Mouse (Mus musculus): ENCODE measurements around the gene Casp9. TPM values are rescaled to one million over a fixed set of nuclear protein-coding genes. Genes with fewer than 3 reads are reported as not detected.

The Casp9 gene
- polyA plus RNA-seq, 1 experiment from 2014 or later, result 25.5 TPM

DNA sequence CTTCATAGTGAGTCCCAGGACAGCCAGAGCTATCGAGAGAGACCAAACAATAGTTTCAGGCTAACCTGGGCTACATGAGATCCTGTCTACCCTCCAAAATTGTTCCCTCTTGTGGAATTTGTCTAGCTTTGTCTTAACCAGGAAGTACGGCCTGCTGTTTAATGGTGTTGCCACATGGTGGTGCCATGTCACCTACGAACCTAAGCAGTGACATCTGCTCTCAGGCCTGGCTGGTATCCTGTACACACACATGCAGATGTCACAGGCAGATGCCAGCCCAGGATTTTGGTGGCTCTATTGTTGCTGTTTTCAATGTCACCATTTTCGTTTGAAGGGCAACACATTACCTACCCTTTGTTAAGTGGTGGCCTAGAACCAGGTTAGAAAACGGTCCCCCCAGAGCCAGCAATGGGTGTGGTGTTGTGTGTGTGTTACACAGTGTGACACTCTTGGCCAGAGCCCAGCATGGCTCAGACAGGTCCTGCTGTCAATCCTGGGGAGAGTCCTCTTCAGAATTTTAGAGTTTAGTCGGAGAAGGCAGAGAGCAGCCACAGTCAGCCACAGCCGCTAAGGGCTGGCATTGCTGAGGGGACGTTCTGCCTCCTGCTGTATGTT is 16.5 kb downstream of the Casp9 start:
- Histone ChIP-seq H3K4me1 (replicated peaks) (no peaks in the 10 kb centered on the region), H3K27me3 (ENCODE audit: insufficient read depth, poor library complexity, severe bottlenecking) (no peaks in the 10 kb centered on the region), H3K4me3 (no peak overlapping the region), H3K36me3 (peaks cover 99% of the 10 kb centered on the region), H3K9me3 (no peaks in the 10 kb centered on the region), H3K27ac (no peak overlapping the region)
- WGBS, result 80% methylated on average over 8 of the region's 8 CpGs
- peak; percentile 49 for DNase-seq (ENCODE audit: low spot score)

DNA sequence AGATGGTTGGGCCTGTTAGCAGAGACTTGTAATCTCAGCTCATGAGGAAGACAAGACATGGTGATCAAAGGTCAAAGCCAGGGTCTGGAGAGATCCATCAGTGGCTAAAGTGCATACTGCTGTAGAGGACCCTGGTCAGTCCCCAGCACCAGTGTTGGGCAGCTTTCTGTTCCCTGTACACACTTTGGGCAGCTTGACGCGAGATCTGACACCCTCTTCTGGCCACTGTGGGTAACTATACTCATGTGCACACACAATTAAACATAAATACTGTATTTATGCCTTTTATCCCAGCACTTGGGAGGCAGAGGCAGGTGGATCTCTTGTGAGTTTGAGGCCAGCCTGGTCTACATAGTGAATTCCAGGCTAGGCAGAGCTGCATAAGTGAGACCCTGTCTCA is 17.6 kb downstream of the Casp9 start:
- no peaks in the 10 kb centered on the region for H3K9me3 ChIP-seq
- WGBS, result 92% methylated on average over 2 of the region's 2 CpGs
- no peaks in the 10 kb centered on the region for H3K27me3 ChIP-seq (ENCODE audit: insufficient read depth, poor library complexity, severe bottlenecking)
- peaks cover 98% of the 10 kb centered on the region for H3K36me3 ChIP-seq
- 0 out of 2 replicates have a peak, but pooled peaks cover 2% of the 10 kb centered on the region for H3K4me1 ChIP-seq (replicated peaks)
- DNase-seq (ENCODE audit: low spot score), result no peak
- no peak overlapping the region for H3K4me3 ChIP-seq
- no peak overlapping the region for H3K27ac ChIP-seq

DNA sequence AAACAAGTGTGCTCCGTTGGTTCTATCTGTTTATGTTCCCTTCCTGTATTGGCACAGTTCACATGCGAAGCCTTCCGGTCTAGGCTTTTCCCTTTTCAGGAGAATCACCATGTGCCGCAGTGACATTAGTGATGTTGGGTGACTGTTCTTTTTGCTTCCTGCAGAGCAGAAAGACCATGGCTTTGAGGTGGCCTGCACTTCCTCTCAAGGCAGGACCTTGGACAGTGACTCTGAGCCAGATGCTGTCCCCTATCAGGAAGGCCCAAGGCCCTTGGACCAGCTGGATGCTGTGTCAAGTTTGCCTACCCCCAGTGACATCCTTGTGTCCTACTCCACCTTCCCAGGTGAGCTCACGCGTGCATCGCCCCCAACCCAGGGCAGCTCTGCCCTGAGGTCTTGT is 18.0 kb downstream of the Casp9 start:
- WGBS, result 97% methylated on average over 7 of the region's 7 CpGs
- no peaks in the 10 kb centered on the region for H3K9me3 ChIP-seq
- peaks cover 96% of the 10 kb centered on the region for H3K36me3 ChIP-seq
- no peak for DNase-seq (ENCODE audit: low spot score)
- no peaks in the 10 kb centered on the region for H3K27me3 ChIP-seq (ENCODE audit: insufficient read depth, poor library complexity, severe bottlenecking)
- no peak overlapping the region for H3K4me3 ChIP-seq
- H3K27ac ChIP-seq, result no peak overlapping the region
- 0 out of 2 replicates have a peak, but pooled peaks cover 5% of the 10 kb centered on the region for H3K4me1 ChIP-seq (replicated peaks)

DNA sequence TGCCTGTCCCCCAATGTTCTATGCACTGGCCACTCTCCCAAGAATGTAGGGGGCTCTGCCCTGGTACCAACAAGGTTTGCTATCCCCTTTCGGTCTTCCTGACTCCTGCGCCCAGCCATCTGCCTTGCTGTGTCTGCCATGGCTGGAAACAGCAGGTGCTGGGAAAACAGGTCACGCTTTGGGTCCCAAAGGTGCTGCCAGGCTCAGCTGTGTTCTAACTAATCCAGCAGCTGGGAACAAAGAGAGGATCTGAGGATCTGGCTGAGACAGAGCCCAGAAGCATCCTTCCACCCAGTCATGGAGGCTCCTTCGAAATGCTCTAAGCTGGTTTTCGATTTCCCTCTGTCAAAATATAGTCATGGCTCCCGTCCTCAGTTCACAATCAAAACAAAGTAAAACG is 22.9 kb downstream of the Casp9 start:
- H3K36me3 ChIP-seq, result peaks cover 49% of the 10 kb centered on the region
- H3K4me3 ChIP-seq, result no peak overlapping the region
- DNase-seq (ENCODE audit: low spot score), result no peak
- H3K9me3 ChIP-seq, result no peaks in the 10 kb centered on the region
- H3K27me3 ChIP-seq (ENCODE audit: insufficient read depth, poor library complexity, severe bottlenecking), result no peaks in the 10 kb centered on the region
- WGBS, result 92% methylated on average over 7 of the region's 7 CpGs
- H3K4me1 ChIP-seq (replicated peaks), result peaks cover 21% of the 10 kb centered on the region
- H3K27ac ChIP-seq, result peak overlapping the region; percentile 69; the same call in 1 of the 2 replicates

DNA sequence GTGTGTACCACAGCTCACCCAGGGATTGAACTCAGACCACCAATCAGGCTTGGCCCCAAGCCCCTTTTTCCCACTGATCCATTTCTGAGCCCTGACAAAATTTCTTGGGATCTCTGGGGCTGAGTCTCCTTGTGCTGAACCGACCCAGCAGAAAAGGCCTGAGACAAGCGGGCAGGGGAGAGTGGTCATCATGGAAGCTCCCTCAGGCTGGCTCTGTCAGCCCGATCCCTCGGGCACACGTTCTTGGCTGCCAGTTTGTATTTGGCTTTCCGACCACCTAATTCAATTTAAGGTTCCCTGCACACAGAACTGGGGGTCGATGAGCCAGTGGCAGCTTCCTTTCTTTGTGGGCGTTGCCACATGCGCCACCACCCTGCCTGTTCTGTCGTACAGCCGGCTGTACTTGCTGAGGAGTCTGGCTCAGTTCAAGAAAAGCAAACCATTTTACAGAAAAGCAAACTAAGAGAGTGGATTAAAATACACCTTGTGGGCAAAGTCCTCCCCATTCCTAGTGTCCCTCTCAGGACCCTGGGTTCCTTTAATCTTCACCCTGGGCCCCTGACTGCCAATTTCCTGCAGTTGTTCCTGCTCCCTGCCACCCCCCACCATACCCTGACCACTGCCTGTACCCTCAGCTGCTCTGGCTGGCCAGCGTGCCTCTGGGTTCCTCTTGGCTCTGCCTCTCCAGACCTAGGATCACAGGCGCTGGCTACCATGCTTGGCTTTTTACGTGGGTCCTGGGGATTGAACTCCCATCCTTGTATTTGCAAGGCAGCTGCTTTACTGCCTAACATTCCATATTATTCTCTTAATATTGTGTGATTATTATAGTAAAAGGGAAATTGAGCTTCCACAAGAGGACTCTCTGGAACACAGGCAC is 23.6 kb downstream of the Casp9 start:
- WGBS, result 70% methylated on average over 14 of the region's 14 CpGs
- no peak overlapping the region for H3K4me3 ChIP-seq
- DNase-seq (ENCODE audit: low spot score), result no peak
- peak overlapping the region; percentile 6; the same call in 1 of the 2 replicates for H3K27ac ChIP-seq
- no peaks in the 10 kb centered on the region for H3K9me3 ChIP-seq
- H3K27me3 ChIP-seq (ENCODE audit: insufficient read depth, poor library complexity, severe bottlenecking), result no peaks in the 10 kb centered on the region
- peaks cover 41% of the 10 kb centered on the region for H3K36me3 ChIP-seq
- peaks cover 24% of the 10 kb centered on the region for H3K4me1 ChIP-seq (replicated peaks)

DNA sequence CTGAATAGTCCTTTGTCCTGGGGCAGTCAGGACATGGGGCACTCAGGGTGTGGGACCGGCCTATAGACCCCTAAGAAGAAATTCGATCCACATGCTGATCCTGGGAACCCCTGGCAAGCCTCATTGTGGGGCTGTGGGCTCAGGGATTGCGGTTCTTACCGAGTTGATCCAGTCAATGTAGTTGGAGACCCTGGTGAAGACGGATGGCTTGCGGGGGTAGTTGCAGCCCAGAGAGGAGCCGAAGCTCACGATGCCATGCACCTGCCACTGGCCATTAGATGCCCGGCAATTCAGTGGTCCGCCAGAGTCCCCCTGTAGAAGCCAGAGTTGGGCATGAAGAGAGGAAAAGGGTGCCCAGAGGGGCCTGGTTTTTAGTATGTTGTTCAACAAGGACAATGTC is 24.3 kb downstream of the Casp9 start:
- 62% methylated on average over 10 of the region's 10 CpGs for WGBS
- Histone ChIP-seq H3K27me3 (ENCODE audit: insufficient read depth, poor library complexity, severe bottlenecking) (no peaks in the 10 kb centered on the region), H3K27ac (no peak overlapping the region)

DNA sequence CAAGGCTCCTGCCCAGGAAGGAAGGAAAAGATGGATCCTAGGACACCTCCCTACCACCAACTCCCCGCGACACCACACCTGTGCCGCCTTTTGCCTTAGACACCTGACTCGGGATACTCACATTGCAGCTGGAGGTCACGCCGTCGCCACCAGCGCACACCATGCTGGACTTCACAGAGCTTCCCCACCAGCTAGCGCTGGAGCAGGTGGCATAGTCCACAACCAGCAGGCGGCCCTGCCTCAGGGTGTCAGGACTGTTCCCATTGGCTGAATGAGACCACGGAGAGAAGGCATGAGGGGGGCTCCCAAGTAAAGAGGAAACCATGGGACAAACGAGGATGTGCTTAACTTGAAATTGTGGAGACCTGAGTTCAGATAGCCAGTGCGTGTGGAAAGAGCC is 25.4 kb downstream of the Casp9 start:
- H3K4me3 ChIP-seq, result no peak overlapping the region
- no peaks in the 10 kb centered on the region for H3K9me3 ChIP-seq
- 89% methylated on average over 13 of the region's 13 CpGs for WGBS
- peaks cover 23% of the 10 kb centered on the region for H3K36me3 ChIP-seq
- DNase-seq (ENCODE audit: low spot score), result no peak
- H3K27ac ChIP-seq, result no peak overlapping the region
- H3K4me1 ChIP-seq (replicated peaks), result peaks cover 28% of the 10 kb centered on the region
- H3K27me3 ChIP-seq (ENCODE audit: insufficient read depth, poor library complexity, severe bottlenecking), result no peaks in the 10 kb centered on the region

More for the DNA sequence above, 24.3 kb downstream of the Casp9 start:
- Histone ChIP-seq H3K36me3 (peaks cover 34% of the 10 kb centered on the region), H3K9me3 (no peaks in the 10 kb centered on the region), H3K4me3 (no peak overlapping the region), H3K4me1 (replicated peaks) (peaks cover 28% of the 10 kb centered on the region)
- no peak for DNase-seq (ENCODE audit: low spot score)

DNA sequence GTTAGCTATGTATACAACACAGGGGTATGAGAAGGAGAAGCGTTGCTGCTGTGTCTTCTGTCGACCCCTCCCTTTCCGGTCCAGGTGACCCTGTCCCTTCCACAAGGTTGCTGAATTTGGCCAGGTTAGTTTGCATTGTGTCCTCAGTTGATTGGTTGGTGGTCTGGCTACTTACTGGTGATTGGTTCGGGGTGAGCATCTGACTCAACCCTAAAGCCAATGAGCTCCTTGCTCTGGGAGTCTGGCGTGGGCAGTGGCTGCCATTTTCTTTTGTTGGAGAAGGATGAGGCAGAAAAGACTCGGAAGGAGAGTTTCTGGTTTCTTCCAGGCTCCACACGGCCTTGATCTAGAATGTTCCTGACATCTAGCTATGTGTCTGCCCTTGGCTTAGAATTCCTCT is 25.9 kb downstream of the Casp9 start:
- Histone ChIP-seq H3K36me3 (peaks cover 18% of the 10 kb centered on the region), H3K4me1 (replicated peaks) (peaks cover 28% of the 10 kb centered on the region), H3K27ac (no peak overlapping the region), H3K27me3 (ENCODE audit: insufficient read depth, poor library complexity, severe bottlenecking) (no peaks in the 10 kb centered on the region), H3K4me3 (no peak overlapping the region), H3K9me3 (no peaks in the 10 kb centered on the region)
- 95% methylated on average over 7 of the region's 7 CpGs for WGBS
- no peak for DNase-seq (ENCODE audit: low spot score)

DNA sequence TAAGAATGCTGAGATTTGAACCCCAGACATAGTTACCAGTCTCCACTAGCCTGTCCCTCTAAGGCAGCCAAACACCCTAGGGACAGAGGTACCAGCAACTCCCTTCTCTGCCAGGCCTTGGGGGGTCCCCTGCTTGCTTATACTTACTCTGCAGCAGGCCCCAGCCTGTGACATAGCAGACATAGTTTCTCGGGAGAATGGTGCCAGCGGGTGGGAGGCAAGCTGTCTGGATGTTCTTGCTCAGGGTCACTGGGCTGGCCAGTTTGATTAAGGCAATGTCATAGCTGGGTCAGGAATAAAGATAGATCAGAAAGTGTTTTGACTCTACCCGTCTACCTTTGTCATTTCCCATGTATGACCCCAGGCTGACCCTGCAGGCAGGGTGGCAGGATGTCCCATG is 27.8 kb downstream of the Casp9 start:
- DNase-seq (ENCODE audit: low spot score), result no peak
- H3K27ac ChIP-seq, result no peak overlapping the region; the same call in 1 of the 2 replicates
- H3K4me3 ChIP-seq, result no peak overlapping the region
- no peaks in the 10 kb centered on the region for H3K9me3 ChIP-seq
- WGBS, result 78% methylated on average over 3 of the region's 3 CpGs
- H3K4me1 ChIP-seq (replicated peaks), result peaks cover 24% of the 10 kb centered on the region
- H3K27me3 ChIP-seq (ENCODE audit: insufficient read depth, poor library complexity, severe bottlenecking), result no peaks in the 10 kb centered on the region
- peaks cover under 1% of the 10 kb centered on the region; the same call in 1 of the 2 replicates for H3K36me3 ChIP-seq

DNA sequence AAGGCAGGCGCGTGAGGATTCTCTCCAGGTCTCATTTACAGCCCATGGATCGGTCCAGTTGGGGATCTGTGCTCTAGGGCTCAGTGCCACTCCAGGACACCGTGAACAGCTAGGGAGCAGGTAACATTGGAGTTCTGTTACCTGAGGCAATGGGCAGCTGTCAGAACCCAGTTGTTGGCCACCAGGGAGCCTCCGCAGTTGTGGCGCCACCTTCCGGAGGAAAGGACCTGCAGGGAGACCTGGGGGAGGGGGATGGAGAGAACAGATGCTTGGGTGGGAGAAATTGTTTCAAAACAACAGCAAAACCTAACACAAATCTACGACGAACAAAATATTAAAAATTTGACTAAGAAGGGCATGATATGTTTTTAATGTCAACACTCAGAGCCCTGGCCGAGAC is 28.7 kb downstream of the Casp9 start:
- Histone ChIP-seq H3K27ac (no peak overlapping the region), H3K4me1 (replicated peaks) (peaks cover 18% of the 10 kb centered on the region), H3K4me3 (no peak overlapping the region), H3K36me3 (no peaks in the 10 kb centered on the region), H3K27me3 (ENCODE audit: insufficient read depth, poor library complexity, severe bottlenecking) (no peaks in the 10 kb centered on the region), H3K9me3 (no peaks in the 10 kb centered on the region)
- no peak for DNase-seq (ENCODE audit: low spot score)
- 78% methylated on average over 10 of the region's 10 CpGs for WGBS

DNA sequence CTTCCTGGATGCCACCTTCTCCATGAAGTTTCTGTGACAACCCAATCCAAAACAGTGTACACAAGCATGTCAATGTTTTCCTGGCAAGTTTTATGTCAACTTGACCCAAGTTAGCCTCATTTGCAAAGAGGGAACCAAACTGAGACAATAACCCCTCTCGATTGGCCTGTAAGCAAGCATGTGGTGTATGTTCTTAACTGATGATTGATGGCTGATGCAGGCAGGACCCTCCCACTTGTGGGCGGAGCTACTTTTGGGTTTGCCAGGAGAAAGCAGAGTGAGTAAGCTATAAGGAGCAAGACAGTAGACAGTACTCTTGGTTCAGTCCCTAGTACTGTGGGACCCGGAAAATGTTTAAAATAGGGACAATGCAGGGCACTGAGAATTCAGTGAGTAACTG is 29.6 kb downstream of the Casp9 start:
- Histone ChIP-seq H3K27ac (no peak overlapping the region), H3K9me3 (no peaks in the 10 kb centered on the region), H3K36me3 (no peaks in the 10 kb centered on the region), H3K4me1 (replicated peaks) (peaks cover 9% of the 10 kb centered on the region; the same call in 1 of the 2 replicates), H3K4me3 (no peak overlapping the region), H3K27me3 (ENCODE audit: insufficient read depth, poor library complexity, severe bottlenecking) (no peaks in the 10 kb centered on the region)
- peak; percentile 27 for DNase-seq (ENCODE audit: low spot score)
- WGBS, result 61% methylated on average over 3 of the region's 3 CpGs

DNA sequence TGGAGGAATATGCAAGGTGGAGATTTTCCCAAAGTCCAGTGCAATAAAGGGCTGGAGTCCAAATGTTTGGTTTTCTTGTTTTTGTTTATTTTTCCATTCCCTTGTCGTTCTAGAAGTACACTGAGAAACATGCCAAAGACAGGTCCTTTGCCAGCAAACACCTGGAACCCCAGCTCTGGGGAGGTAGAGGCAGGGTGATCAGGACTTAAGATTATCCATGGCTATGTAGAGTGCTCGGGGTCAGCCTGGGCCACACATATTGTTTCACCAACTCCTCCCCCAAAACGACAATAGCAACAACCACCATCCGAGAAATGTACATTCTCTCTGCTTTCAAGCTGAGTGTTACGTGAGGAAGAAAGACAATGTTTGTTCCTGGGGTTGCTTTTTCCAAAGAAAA is 32.6 kb downstream of the Casp9 start, which contains the start of gene Cela2a:
Gene Cela2a, minus strand, starts transcription at position 101 of the 400 bp plus-strand sequence.
- no peak for DNase-seq (ENCODE audit: low spot score)
- 63% methylated on average over 5 of the region's 5 CpGs for WGBS
- no peak within 1 kb of the TSS for H3K27ac ChIP-seq
- no peaks in the 10 kb centered on the region for H3K36me3 ChIP-seq
- peaks cover 12% of the 10 kb centered on the region; the same call in 1 of the 2 replicates for H3K4me1 ChIP-seq (replicated peaks)
- H3K9me3 ChIP-seq, result no peaks in the 10 kb centered on the region
- no peak within 1 kb of the TSS for H3K4me3 ChIP-seq
- no peaks in the 10 kb centered on the region for H3K27me3 ChIP-seq (ENCODE audit: insufficient read depth, poor library complexity, severe bottlenecking)

DNA sequence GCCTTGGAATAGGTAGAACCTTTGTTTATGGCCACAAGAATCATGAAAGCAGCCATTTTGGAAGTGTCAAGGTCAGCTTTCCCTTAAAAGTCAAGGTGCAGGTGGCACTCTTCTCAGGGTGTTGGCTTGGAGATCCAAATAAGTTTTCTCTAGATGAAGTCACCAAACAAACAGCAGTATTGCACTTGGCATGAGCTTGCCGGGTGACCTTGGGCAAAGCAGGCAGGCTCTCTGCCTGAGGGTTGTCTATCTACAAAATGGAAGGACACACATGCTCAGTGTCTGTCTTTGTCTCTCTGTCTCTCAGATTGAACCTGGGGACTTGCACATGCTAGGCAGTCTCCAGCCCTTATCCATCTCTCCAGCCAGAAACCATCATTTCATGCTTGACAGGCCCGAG is 34.0 kb downstream of the Casp9 start:
- Histone ChIP-seq H3K4me1 (replicated peaks) (peaks cover 6% of the 10 kb centered on the region; the same call in 1 of the 2 replicates), H3K9me3 (no peaks in the 10 kb centered on the region), H3K4me3 (no peak overlapping the region), H3K36me3 (no peaks in the 10 kb centered on the region), H3K27me3 (ENCODE audit: insufficient read depth, poor library complexity, severe bottlenecking) (no peaks in the 10 kb centered on the region), H3K27ac (no peak overlapping the region)
- DNase-seq (ENCODE audit: low spot score), result no peak
- 93% methylated on average over 2 of the region's 2 CpGs for WGBS
